Mouse (Mus musculus): ENCODE measurements around the gene Gm38392. TPM values are rescaled to one million over a fixed set of nuclear protein-coding genes. Genes with fewer than 3 reads are reported as not detected.

Gm38392 gene
- polyA plus RNA-seq, 1 experiment from 2014 or later: not detected

DNA sequence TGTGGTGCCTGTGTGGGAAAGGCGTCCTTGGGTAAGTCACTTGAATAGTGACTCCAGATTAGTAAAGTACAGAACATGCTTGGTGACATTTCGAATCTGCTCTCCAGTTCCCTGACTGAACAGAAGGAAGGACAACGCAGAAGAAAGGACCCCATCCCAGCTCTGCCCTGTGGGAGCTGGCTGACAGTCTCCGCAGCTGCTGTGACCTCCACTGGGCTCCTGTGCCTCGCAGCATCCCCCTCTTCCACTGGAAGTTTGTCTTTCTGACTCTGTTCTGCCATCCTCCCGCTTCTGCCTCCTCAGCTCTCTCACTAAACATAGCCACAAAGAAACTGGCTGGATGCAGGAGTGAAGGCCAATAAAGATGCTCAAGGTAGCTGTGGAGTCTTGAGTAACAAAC, 84.0 kb downstream of the Gm38392 start:
- H3K9ac ChIP-seq: 0 out of 2 replicates have a peak overlapping the region, but pooled peaks have one; percentile 14
- no peak for ATAC-seq (ENCODE audit: low FRiP score, low read depth)
- peak overlapping the region; percentile 96 for H3K27ac ChIP-seq (replicated peaks)
- no peak overlapping the region for H3K4me3 ChIP-seq
- peaks cover 69% of the 10 kb centered on the region for H3K4me1 ChIP-seq (replicated peaks)
- H3K9me3 ChIP-seq: no peaks in the 10 kb centered on the region
- WGBS: 5% methylated on average over 6 of the region's 6 CpGs
- H3K36me3 ChIP-seq: no peaks in the 10 kb centered on the region
- H3K27me3 ChIP-seq: no peaks in the 10 kb centered on the region
- H3K4me2 ChIP-seq: peak overlapping the region; percentile 91; the same call in 1 of the 2 replicates

DNA sequence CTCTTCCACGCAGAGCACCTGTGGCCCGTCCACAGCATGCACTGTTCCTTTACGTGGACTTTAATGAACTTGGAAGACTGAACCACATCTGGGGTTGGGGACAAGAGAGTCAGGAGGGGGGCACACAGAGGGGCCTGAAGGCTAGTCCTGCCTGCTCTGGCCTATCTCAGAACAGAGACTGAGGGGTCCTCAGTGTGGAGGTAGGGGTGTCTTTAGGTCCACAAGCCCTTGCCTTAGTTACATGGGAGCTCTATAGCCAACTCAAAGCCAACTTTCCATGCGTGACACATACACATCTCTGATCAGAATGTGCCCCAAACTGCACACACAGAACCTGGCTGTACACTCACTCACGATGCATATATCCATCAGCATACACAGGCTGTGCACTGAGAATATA, 85.4 kb downstream of the Gm38392 start:
- WGBS: 15% methylated on average over 5 of the region's 5 CpGs
- H3K27ac ChIP-seq (replicated peaks): peak overlapping the region; percentile 96
- no peaks in the 10 kb centered on the region for H3K9me3 ChIP-seq
- peaks cover 72% of the 10 kb centered on the region for H3K4me1 ChIP-seq (replicated peaks)
- peak overlapping the region; percentile 50 for H3K4me3 ChIP-seq
- no peak for ATAC-seq (ENCODE audit: low FRiP score, low read depth)
- H3K27me3 ChIP-seq: no peaks in the 10 kb centered on the region
- peak overlapping the region; percentile 84 for H3K9ac ChIP-seq
- no peaks in the 10 kb centered on the region for H3K36me3 ChIP-seq
- peak overlapping the region; percentile 91 for H3K4me2 ChIP-seq

DNA sequence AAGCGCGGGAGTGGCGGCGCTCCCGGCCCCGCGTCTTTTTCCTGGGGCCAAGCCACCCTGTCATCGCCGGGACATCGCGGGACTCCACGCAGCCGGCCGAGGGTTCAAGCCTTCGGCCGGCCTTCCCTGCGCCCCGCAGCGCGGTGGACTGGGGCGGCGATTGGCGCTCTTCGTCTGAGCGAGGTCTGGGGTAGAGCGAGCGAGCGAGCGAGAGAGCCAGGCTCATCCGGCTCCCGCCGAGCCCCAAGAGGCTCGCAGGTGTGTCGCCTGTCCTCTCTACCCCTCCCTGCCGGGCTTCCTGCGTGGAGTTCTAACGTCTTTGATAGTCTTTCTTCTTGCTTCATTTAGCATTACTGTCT, 86.1 kb downstream of the Gm38392 start:
- peaks cover 65% of the 10 kb centered on the region for H3K4me1 ChIP-seq (replicated peaks)
- 2% methylated on average over 37 of the region's 37 CpGs for WGBS
- H3K4me2 ChIP-seq: peak overlapping the region; percentile 91

DNA sequence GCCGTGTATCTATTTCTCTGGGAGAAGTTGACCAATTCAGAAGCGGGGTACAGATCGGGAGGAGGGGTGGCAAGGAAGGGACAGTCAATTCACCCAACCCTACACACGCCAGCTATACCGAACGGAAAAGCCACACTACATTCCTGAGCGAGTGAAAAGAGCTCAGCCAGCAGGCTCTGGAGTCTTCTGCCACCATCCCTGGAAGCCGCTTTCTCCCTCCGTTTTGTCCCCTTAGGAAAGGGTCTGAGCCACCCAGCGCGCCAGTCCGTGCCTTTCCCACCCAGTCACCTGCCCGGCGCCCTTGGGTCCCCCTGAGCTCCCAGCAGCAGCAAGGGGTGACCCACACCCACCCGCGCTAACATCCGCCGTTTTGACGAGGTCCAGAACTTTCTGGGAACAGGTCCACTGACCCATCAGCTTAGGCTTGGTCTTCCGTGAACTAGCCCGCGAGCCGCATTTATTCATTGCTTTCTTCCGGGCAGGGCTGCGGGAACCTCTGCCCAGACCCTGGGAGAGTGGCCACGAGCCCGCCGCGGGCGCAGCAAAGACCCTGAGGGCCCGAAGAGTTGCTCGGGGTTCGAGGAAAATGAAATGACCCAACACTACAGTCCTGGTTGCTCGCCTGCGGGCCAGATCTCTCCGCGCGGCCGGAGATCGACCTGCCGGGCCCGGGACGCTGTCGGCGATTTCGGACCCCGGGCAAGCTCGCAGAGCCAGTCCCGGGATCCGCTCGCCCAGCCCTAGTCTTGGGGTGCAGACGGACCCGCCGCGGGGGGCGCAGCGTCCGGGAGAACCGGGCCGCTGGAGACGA, 86.6 kb downstream of the Gm38392 start:
- no peaks in the 10 kb centered on the region for H3K36me3 ChIP-seq
- H3K4me3 ChIP-seq: peak overlapping the region; percentile 50
- H3K4me2 ChIP-seq: peak overlapping the region; percentile 91
- H3K9me3 ChIP-seq: no peaks in the 10 kb centered on the region
- H3K27me3 ChIP-seq: no peaks in the 10 kb centered on the region
- peak overlapping the region; percentile 96 for H3K27ac ChIP-seq (replicated peaks)
- under 1% methylated on average over 61 of the region's 61 CpGs for WGBS
- peak overlapping the region; percentile 84 for H3K9ac ChIP-seq
- ATAC-seq (ENCODE audit: low FRiP score, low read depth): no peak
- peaks cover 59% of the 10 kb centered on the region for H3K4me1 ChIP-seq (replicated peaks)

More for the DNA sequence above, 86.1 kb downstream of the Gm38392 start:
- Histone ChIP-seq H3K9ac (peak overlapping the region; percentile 84), H3K4me3 (peak overlapping the region; percentile 50), H3K36me3 (no peaks in the 10 kb centered on the region), H3K27ac (replicated peaks) (peak overlapping the region; percentile 96), H3K27me3 (no peaks in the 10 kb centered on the region), H3K9me3 (no peaks in the 10 kb centered on the region)
- ATAC-seq (ENCODE audit: low FRiP score, low read depth): no peak

DNA sequence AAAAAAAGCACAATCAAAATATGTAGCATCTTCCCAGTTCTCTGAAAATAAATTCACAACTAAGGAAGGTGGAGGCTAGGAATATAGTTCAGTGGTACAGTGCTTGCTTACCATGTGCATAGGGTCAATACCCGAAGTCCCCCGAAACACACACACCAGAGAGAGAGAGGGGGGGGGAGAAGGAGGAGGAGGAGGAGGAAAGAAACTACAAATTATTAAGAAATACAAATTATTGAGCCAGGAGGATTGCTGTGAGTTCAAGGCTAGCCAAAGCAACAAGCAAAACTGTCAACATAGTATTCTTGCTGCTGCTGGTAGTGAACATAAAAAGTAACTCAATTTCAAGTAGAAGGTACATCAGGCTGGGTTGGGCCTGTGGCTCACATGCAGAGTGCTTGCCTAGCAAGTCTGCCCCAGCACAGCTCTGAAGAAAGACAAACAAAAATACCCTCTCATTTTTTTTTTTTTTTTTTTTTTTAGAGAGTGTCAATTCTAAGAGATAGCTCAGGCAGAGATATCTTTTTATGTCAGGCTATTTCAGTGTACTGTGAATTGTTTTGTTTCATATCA, 87.4 kb downstream of the Gm38392 start:
- peak overlapping the region; percentile 50; the same call in 1 of the 2 replicates for H3K4me3 ChIP-seq
- H3K9ac ChIP-seq: peak overlapping the region; percentile 84
- H3K36me3 ChIP-seq: no peaks in the 10 kb centered on the region
- 31% methylated on average over 2 of the region's 2 CpGs for WGBS
- no peaks in the 10 kb centered on the region for H3K9me3 ChIP-seq
- H3K4me1 ChIP-seq (replicated peaks): peaks cover 52% of the 10 kb centered on the region
- H3K27me3 ChIP-seq: no peaks in the 10 kb centered on the region
- peak overlapping the region; percentile 96 for H3K27ac ChIP-seq (replicated peaks)
- peak overlapping the region; percentile 91 for H3K4me2 ChIP-seq
- ATAC-seq (ENCODE audit: low FRiP score, low read depth): no peak

DNA sequence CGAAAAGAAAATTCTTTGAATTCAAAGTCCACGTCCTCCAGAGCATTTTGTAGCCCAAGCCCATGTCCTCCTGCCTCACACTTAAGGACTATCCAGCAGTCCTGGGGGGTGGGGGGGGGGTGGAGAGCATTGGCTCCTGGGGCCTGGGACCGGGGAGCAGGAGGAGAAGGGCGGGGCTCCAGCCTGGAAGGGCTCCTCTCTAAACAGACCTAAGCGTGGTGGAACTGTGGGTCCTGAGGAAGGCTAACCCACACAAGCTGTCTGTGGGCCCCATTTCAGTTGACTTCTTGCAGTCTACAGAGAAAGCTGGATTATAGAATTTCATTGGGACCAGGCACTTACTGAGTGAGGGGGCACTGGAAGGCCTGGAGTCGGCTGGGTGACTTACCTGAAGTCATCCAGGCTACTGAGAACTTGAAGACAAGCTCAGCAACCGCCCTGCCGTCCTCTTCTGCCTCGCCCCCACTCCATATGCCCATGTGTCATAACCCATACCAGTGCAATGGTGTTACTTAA, 88.4 kb downstream of the Gm38392 start:
- peaks cover 41% of the 10 kb centered on the region for H3K4me1 ChIP-seq (replicated peaks)
- H3K4me3 ChIP-seq: no peak overlapping the region
- ATAC-seq (ENCODE audit: low FRiP score, low read depth): no peak
- H3K36me3 ChIP-seq: no peaks in the 10 kb centered on the region
- peak overlapping the region; percentile 96 for H3K27ac ChIP-seq (replicated peaks)
- 16% methylated on average over 9 of the region's 9 CpGs for WGBS
- H3K9ac ChIP-seq: no peak overlapping the region
- H3K27me3 ChIP-seq: no peaks in the 10 kb centered on the region
- no peaks in the 10 kb centered on the region for H3K9me3 ChIP-seq
- peak overlapping the region; percentile 28 for H3K4me2 ChIP-seq

DNA sequence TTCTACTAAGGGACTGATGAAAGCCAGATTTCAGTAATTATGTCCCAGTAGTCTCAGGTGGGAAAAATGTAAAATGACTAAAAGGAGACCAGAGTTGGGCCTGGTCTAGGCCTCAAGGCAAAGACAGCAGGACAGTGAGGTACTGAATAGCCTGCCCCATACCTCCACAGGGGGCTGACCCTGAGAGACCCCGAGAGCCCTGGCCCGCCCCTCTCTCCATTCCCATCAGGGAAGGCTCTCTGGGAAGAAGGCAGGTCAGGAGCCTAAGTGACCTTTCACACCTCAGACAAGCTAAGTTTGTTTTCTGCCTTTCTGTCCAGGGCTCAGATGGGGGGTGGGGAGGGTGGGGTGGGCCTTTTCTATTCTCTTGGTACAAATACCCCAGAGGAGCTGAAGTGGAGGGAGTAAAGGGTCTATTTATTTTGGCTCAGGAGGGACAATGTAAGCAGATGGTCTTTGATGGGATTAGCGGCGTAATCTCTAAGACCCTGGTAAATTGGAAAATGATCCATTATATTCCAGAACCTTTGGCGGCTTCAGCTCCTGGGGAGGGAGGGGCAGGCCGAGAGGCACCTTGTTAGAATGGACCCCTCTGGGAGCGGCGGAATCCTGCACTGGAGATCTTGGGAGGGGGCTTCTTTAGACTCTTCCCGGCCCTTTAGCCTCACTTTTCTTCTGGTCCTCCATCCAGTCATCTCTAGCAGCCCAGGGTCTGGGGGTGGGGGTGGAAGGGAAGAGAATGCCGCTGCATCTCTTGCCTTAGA, 89.1 kb downstream of the Gm38392 start:
- Histone ChIP-seq H3K4me1 (replicated peaks) (peaks cover 35% of the 10 kb centered on the region), H3K27ac (replicated peaks) (peak overlapping the region; percentile 96), H3K9me3 (no peaks in the 10 kb centered on the region), H3K36me3 (no peaks in the 10 kb centered on the region), H3K9ac (no peak overlapping the region), H3K4me3 (no peak overlapping the region), H3K27me3 (no peaks in the 10 kb centered on the region), H3K4me2 (peak overlapping the region; percentile 28)
- 21% methylated on average over 10 of the region's 10 CpGs for WGBS
- no peak for ATAC-seq (ENCODE audit: low FRiP score, low read depth)

Small RNA genes within 50 kb of the gene (microRNA-seq; reads per million reads assigned to microRNA genes)
- gene Gm25641: not detected
- gene Mir3093: 27.2 reads per million, percentile 37 among the genes with 10 or more reads in this experiment
- not detected for gene Mir9-1

Other genes starting within 250 kb of the Gm38392 start
- 36.0 and 36.5 TPM in 2 replicates for gene Gpatch4, start 244.1 kb downstream of the Gm38392 start, polyA plus RNA-seq (2015; fragmentation: Nextera tagmentation; extraction: Ambion mirVana)
- gene Naxe, start 228.7 kb downstream of the Gm38392 start, polyA plus RNA-seq (2015; fragmentation: Nextera tagmentation; extraction: Ambion mirVana): 153 and 158 TPM in 2 replicates
- not detected in 2 replicates for gene Ttc24, start 208.9 kb downstream of the Gm38392 start, polyA plus RNA-seq (2015; fragmentation: Nextera tagmentation; extraction: Ambion mirVana)
- 3.4 and 4.4 TPM in 2 replicates for gene Iqgap3, start 205.2 kb downstream of the Gm38392 start, polyA plus RNA-seq (2015; fragmentation: Nextera tagmentation; extraction: Ambion mirVana)
- 19.2 and 23.9 TPM in 2 replicates for gene Mef2d, start 144.8 kb downstream of the Gm38392 start, polyA plus RNA-seq (2015; fragmentation: Nextera tagmentation; extraction: Ambion mirVana)
- 0.55 and 0.60 TPM in 2 replicates for gene Rhbg, start 32.5 kb downstream of the Gm38392 start, polyA plus RNA-seq (2015; fragmentation: Nextera tagmentation; extraction: Ambion mirVana)
- 9.5 and 12.2 TPM in 2 replicates for gene Tsacc, start 9.8 kb upstream of the Gm38392 start, polyA plus RNA-seq (2015; fragmentation: Nextera tagmentation; extraction: Ambion mirVana)
- gene Cct3, start 9.9 kb upstream of the Gm38392 start, polyA plus RNA-seq (2015; fragmentation: Nextera tagmentation; extraction: Ambion mirVana): 446 and 451 TPM in 2 replicates
- gene Glmp, start 37.8 kb upstream of the Gm38392 start, polyA plus RNA-seq (2015; fragmentation: Nextera tagmentation; extraction: Ambion mirVana): 119 and 125 TPM in 2 replicates
- gene Tmem79, start 48.9 kb upstream of the Gm38392 start, polyA plus RNA-seq (2015; fragmentation: Nextera tagmentation; extraction: Ambion mirVana): 1.2 and 1.7 TPM in 2 replicates
- 62.5 and 64.0 TPM in 2 replicates for gene Smg5, start 49.0 kb upstream of the Gm38392 start, polyA plus RNA-seq (2015; fragmentation: Nextera tagmentation; extraction: Ambion mirVana)
- 1.9 and 2.3 TPM in 2 replicates for gene Paqr6, start 77.4 kb upstream of the Gm38392 start, polyA plus RNA-seq (2015; fragmentation: Nextera tagmentation; extraction: Ambion mirVana)
- not detected in 2 replicates for gene Bglap3, start 85.5 kb upstream of the Gm38392 start, polyA plus RNA-seq (2015; fragmentation: Nextera tagmentation; extraction: Ambion mirVana)
- not detected in 2 replicates for gene Bglap2, start 91.5 kb upstream of the Gm38392 start, polyA plus RNA-seq (2015; fragmentation: Nextera tagmentation; extraction: Ambion mirVana)
- gene Bglap, start 97.3 kb upstream of the Gm38392 start, polyA plus RNA-seq (2015; fragmentation: Nextera tagmentation; extraction: Ambion mirVana): not detected in 2 replicates
- 28.8 and 35.4 TPM in 2 replicates for gene Pmf1, start 123.1 kb upstream of the Gm38392 start, polyA plus RNA-seq (2015; fragmentation: Nextera tagmentation; extraction: Ambion mirVana)
- gene Slc25a44, start 137.9 kb upstream of the Gm38392 start, polyA plus RNA-seq (2015; fragmentation: Nextera tagmentation; extraction: Ambion mirVana): 34.7 and 40.4 TPM in 2 replicates
- 30.4 and 30.5 TPM in 2 replicates for gene Sema4a, start 174.0 kb upstream of the Gm38392 start, polyA plus RNA-seq (2015; fragmentation: Nextera tagmentation; extraction: Ambion mirVana)
- 52.2 and 53.4 TPM in 2 replicates for gene Lmna, start 222.7 kb upstream of the Gm38392 start, polyA plus RNA-seq (2015; fragmentation: Nextera tagmentation; extraction: Ambion mirVana)
- gene Mex3a, start 245.2 kb upstream of the Gm38392 start, polyA plus RNA-seq (2015; fragmentation: Nextera tagmentation; extraction: Ambion mirVana): 26.4 and 28.6 TPM in 2 replicates

Data from hindbrain, embryonic 15.5 days (tissue).